Mouse (Mus musculus): ENCODE measurements around the gene Naa10.

Gene Naa10

DNA sequence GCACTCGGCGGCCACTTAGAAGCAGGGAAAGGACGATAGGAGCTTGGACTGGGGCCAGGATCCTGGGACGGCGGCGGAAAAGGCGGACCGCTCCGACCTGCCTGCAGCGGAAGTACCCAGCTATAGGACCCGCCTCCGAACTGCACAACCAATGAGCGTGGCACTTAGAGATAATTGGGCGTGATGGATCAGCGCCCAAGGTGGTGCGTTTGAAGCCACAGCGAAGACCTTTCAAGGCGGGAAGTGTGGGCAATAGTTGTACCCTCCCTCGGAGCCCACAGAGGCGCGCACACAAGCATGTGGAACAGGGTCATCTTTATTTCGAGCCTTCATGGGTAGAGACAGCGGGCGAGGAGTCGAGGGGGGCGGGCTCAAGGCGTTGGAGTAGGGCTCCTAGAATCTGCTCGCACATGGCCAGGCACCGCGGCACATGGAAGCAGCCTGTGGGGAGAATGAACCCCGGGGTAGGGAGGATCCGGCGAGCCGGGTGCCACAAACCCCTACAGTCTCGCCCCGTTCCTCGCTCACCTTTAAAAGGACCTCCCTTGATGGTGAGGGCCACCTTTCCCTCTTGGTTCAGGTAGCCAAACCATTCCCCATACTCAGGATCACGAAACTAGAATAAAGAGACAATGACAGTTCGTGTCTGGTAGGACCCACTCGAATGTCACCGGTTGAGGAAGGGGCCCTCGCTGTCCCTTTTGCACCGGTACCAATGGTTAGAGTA, at the start of gene Naa10, which contains the start of gene Arhgap4:
Gene Naa10, minus strand, starts transcription at position 122 of the 727 bp plus-strand sequence.
Gene Arhgap4, minus strand, starts transcription at position 48 of the 727 bp plus-strand sequence.
- peak; percentile 90 for DNase-seq (ENCODE audit: low spot score)

- no peak for DNase-seq (ENCODE audit: low spot score)
Observed at GRCm38 (mm10) chrX:73970781-73971180, 49.0 kb upstream of the Naa10 start.

- no peak for DNase-seq (ENCODE audit: low spot score)
Observed at GRCm38 (mm10) chrX:73969729-73970128, 48.0 kb upstream of the Naa10 start.

- no peak for DNase-seq (ENCODE audit: low spot score)
Observed at GRCm38 (mm10) chrX:73969167-73969566, 47.4 kb upstream of the Naa10 start.

DNA sequence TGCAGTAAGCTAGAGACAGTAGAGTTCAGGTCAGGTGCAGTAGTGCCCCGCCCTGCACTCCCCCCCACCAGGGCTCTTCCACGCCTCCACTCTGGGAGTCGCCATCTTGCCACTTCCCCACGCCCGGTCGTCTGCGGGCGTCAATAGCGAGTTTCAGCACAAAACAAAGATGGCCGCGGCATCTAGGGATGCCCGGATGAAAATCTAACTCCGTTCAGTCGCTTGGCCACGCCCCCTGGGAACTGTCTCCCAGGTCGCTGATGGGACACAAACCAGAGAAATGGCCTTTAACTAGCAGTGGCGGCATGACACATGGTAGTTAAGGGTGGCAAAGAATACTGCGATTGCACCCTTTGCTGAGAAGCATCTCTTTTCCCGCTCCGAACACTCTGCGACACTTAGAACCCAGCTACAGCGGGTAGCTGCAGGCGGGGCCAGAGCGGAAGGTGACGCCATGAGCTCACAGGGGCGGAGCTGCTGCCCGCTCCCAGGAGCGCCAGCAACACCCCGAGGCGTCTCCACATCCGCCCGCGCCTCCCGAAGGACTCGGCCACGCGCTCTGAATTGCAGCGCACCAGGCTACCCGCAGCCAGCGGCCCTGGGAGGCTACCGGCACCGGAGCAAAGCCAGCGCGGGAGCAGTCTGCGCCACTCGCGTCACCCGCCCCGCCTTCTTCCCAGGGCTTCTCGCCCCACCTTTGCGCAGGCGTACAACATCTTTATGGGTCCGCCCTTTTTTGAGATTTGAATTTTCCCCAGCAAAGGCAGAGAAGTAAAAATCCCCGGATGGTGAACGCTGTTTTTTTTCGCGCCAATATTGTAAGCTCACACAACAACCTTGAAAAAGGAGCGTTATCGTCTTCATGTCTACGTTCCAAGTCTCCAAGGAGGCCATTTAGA, 45.7 kb upstream of the Naa10 start:
- DNase-seq (ENCODE audit: low spot score): peak; percentile 89

- DNase-seq (ENCODE audit: low spot score): peak; percentile 87
Observed at GRCm38 (mm10) chrX:73966248-73967176, 44.8 kb upstream of the Naa10 start, which contains the start of gene Hcfc1. Hcfc1 (minus strand) TSS chrX:73966357.

DNA sequence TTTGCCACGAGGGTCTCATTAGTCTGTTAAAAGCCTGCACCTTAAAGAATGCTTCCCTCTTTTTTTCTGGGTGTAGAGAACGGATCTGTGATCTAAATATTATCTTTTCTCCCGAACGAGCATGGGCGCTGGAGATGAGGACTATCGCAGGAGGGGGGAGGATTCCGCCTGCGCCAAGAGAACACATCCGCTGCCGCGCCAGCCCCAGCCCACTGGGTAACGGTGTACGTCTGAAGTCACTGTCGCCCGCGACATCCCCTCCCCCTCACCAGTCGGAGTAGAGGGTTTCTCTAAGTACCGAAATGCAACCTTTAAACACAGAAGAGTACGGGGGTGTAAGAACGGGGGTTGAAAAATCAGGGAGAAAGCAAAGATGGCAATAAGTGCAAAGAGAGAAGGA, 43.6 kb upstream of the Naa10 start:
- peak; percentile 30 for DNase-seq (ENCODE audit: low spot score)

GRCm38 (mm10) chrX:73964363-73964762, 42.6 kb upstream of the Naa10 start:
- DNase-seq (ENCODE audit: low spot score): peak; percentile 16

DNA sequence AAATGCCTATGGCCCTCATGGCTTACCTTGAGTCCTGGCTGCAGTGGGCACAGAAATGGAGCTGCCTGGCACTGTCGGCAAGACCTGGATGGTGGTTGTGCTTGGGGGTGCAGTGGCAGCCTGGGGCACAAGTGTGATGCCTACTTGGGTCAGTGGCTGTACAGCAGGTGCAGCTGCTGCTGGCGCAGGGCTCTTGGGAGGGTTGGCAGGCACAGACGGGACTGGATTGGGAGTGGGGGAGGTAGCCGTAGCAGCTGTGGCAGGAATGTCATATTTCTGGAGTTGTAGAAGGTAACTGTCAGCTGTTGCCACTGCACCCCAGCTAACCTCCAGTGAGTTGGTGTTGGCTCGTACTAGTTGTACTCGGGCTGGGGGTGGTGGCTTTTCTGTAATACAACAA, 33.2 kb upstream of the Naa10 start:
- DNase-seq (ENCODE audit: low spot score): no peak

GRCm38 (mm10) chrX:73952603-73953002, 30.9 kb upstream of the Naa10 start:
- DNase-seq (ENCODE audit: low spot score): no peak

DNA sequence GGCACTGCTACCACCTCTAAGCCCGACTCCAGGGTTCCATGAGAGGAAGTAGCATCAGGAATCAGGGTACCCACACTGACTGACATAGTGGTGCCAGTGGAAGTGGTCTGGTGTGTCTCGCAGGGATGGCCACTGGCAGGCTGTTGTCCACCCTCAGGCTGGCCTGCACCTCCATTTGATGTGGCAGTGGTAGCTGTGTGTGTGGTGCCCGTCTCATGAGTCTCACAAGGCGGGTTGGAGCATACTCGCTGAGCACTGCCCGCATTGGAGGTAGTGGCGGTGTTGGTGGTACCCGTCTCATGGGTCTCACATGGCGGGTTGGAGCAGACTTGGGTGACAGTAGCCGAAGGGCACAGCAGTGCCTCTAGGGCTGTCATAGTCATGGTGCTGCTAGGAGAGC, 27.6 kb upstream of the Naa10 start:
- no peak for DNase-seq (ENCODE audit: low spot score)

DNA sequence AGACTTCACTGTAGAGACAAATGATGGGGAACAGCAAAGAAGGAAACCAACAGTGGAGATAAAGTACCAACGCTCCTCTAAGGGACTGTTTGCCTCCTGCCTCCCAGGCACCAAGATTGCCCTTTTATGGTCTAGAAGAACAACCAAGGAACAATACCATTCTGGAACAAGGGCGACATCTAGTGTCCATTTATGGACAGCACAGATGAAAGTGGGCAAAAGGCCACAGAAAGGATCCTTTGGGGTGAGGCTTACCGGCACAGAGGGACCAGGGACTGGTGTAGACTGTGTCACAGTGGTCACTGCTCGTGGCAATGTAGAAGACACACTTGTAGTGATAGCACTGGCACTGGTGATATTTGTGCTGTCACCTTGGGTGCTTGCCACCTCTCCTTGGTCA, 26.9 kb upstream of the Naa10 start:
- DNase-seq (ENCODE audit: low spot score): peak; percentile 50

DNA sequence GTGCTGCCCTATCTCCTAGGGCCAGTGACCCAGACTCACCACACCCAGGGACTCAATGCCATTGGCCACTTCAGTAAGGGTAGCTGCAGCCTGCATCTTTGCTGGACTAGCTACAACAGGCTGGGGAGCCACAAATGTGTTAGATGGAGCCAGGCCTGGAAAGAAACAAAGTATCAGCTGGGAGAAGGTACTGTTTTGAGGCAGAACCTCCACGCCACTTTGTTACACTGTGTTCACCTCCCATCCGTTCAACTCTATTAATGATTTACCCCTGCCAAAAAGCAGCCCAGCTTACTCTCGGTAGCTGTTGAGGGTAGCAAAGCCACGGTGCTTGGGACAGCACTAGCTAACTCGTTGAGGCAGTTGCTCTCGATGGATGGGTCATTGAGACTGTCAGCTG, 25.2 kb upstream of the Naa10 start:
- no peak for DNase-seq (ENCODE audit: low spot score)

GRCm38 (mm10) chrX:73942294-73942693, 20.6 kb upstream of the Naa10 start:
- DNase-seq (ENCODE audit: low spot score): no peak

DNA sequence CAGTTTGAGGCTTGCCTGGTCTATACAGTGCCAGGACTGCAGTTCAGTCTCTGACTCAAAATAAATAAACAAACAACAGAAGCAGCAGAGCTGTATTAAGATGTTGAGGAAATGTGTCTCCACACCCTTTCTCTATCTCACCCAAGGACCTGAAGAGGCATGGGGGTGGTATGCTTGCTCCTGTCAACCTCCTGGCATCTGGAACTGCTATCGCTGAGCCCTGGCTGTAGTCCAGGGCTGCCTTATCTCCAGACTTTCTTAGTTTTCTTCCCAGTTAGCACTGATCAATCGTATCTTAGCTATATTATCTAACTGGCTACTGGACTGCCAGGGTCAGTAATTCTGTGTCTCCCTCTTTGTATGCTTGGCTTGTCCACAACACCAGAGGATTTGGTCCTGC, 20.1 kb upstream of the Naa10 start:
- DNase-seq (ENCODE audit: low spot score): no peak

- no peak for DNase-seq (ENCODE audit: low spot score)
Observed at GRCm38 (mm10) chrX:73931871-73932270, 10.1 kb upstream of the Naa10 start.

GRCm38 (mm10) chrX:73930402-73931062, 8.8 kb upstream of the Naa10 start, which contains the start of gene Renbp:
Renbp (minus strand) TSS chrX:73930850.
- DNase-seq (ENCODE audit: low spot score): peak; percentile 59

- no peak for DNase-seq (ENCODE audit: low spot score)
Observed at GRCm38 (mm10) chrX:73922550-73922882, 772 bp upstream of the Naa10 start.

DNA sequence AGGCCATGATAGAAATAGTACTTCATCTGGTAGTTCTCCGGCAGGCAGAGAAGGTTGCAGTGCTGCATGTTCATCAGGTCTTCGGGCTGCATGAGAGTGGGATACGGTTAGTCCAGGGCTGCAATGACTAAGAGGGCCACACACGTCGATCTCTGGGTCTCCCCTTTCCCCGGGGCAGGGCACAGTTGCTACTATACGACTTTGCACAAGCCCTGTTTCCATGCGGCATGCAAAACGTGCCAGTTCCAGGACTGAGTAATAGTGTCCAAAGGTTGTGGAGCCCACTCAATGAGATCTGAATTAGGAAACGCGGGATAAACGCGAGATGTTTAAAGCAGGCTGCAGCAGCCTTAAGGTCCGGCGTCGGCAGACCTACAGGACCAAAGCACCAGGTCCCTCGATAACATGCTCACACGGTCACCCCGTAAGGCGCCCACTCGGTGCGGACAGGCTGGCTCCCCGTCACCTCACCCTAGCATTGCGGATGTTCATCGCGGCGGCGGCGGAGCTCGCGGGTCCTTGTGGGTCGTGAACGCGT, 390 bp downstream of the Naa10 start:
- DNase-seq (ENCODE audit: low spot score): no peak

DNA sequence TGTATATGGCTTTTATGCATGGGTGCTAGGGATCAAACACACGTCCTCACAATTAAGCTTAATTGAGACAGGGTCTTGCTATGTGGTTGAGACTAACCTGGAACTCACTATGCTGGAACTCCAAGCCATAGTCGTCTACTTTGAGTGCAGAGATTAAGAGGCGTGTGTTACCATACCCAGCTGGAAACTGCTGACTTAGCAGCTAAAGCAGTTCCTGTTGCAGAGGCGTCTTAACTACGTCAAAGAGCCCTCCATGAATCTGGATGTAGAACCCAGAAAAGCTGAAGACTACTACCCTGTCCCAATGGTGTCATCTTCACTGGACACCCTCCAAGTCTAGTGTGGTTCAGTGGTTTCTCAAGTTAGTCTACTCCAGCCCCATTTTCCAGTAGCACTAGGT, 3.1 kb downstream of the Naa10 start:
- DNase-seq (ENCODE audit: low spot score): no peak

DNA sequence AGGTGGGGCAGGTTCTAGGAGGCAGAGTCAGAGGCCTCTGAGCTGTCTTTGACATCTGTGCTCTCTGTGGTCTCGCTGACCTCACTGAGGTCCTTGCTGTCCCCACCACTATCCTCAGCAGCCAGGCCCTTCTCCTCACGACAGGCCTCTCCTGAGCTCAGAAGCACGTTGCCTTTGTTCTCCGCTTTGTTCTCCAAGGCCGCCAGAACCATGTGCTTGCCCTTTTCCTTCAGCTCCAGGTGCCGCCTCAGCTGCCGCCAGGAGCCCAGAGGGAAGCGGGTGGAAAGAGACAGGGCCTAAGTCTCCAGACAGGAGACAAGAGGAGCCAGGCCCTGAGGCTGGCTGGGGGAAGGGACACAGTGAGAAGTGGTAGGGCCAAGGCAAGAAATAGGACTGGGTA, 4.8 kb downstream of the Naa10 start:
- DNase-seq (ENCODE audit: low spot score): no peak

All from urinary bladder, postnatal 14 days (tissue).